Mouse (Mus musculus): ENCODE measurements around the gene Btnl2.

Btnl2 gene

GRCm38 (mm10) chr17:34398711-34399393, 44.2 kb downstream of the Btnl2 start, which contains the start of gene BC051142:
BC051142 (plus strand) TSS chr17:34398820.
- peak; percentile 80 to 85 for DNase-seq (ENCODE audit: low spot score in 2 of 2)

- DNase-seq (ENCODE audit: low spot score in 2 of 2): no peak
Measured at GRCm38 (mm10) chr17:34399394-34399715, 44.7 kb downstream of the Btnl2 start.

GRCm38 (mm10) chr17:34411117-34411516, 56.5 kb downstream of the Btnl2 start:
- peak; percentile 20 to 32 for DNase-seq (ENCODE audit: low spot score in 2 of 2)
